Mouse (Mus musculus) liver, adult 2 months (tissue): ENCODE results near the gene Prkcz. TPM values are rescaled to one million over a fixed set of nuclear protein-coding genes. Genes with fewer than 3 reads are reported as not detected.

Experiments used
- DNase-seq: peaks from one replicate; pipeline ENCODE4 v3.0.0-alpha.2; 2011; ENCODE audit warnings: low read depth, low spot score; ENCODE audit errors: extremely low read depth
- H3K27ac ChIP-seq: fragments of 200-500 bp; replicated peaks from 2 replicates; pipeline ENCODE4 v1.5.1; 2012; ENCODE audit warnings: low read depth, mild to moderate bottlenecking, control low read depth, inconsistent platforms, low read length; ENCODE audit not compliant: insufficient read depth
- H3K27me3 ChIP-seq: fragments of 200-500 bp; 2 replicates; pipeline ENCODE4 v1.6.1; 2012; ENCODE audit warnings: mild to moderate bottlenecking, moderate library complexity, low read length, inconsistent platforms; ENCODE audit not compliant: control insufficient read depth, insufficient read depth
- H3K36me3 ChIP-seq: fragments of 200-500 bp; 2 replicates; pipeline ENCODE4 v1.6.1; 2012; ENCODE audit warnings: low read length, inconsistent platforms; ENCODE audit not compliant: control insufficient read depth, insufficient read depth
- H3K4me1 ChIP-seq: fragments of 200-500 bp; 2 replicates; pipeline ENCODE4 v1.6.1; 2011; ENCODE audit warnings: low read length; ENCODE audit not compliant: control insufficient read depth, insufficient read depth
- H3K4me3 ChIP-seq: fragments of 200-500 bp; 2 replicates; pipeline ENCODE4 v1.5.1; 2011; ENCODE audit warnings: low read depth, mild to moderate bottlenecking, control low read depth, low read length, moderate library complexity; ENCODE audit not compliant: insufficient read depth
- H3K79me2 ChIP-seq: fragments of 200-500 bp; 2 replicates; pipeline ENCODE4 v1.6.1; 2012; ENCODE audit warnings: inconsistent platforms, mild to moderate bottlenecking, low read length, moderate library complexity; ENCODE audit not compliant: control insufficient read depth, insufficient read depth
- H3K9ac ChIP-seq: fragments of 200-500 bp; 2 replicates; pipeline ENCODE4 v1.6.1; 2012; ENCODE audit warnings: low read depth, mild to moderate bottlenecking, control low read depth, inconsistent platforms, low read length
- CTCF ChIP-seq: fragments of 200-500 bp; IDR thresholded peaks from 2 replicates; pipeline ENCODE4 v1.5.1; 2011; ENCODE audit warnings: low read depth, low read length, control low read depth
- POLR2A ChIP-seq: fragments of 200-500 bp; IDR thresholded peaks from 2 replicates; pipeline ENCODE4 v1.6.1; 2011; ENCODE audit warnings: low read length, control low read depth; ENCODE audit not compliant: insufficient read depth; ENCODE audit errors: extremely low read depth
- WGBS: fragments of 180-500 bp; shearing (Covaris S2); methylation state at CpG from one replicate; pipeline ENCODE4 v1.1.7; 2018; 5-methylcytosine and 5-hydroxymethylcytosine counted together
- polyA plus RNA-seq: library from polyadenylated mRNA; depleted of rRNA; stranded (reverse); fragments of >200 nt; gene quantifications from 2 replicates; pipeline ENCODE4 v1.2.3, GENCODE M21; 2012
- total RNA-seq: library from RNA; depleted of rRNA; stranded (reverse); fragments of >200 nt; gene quantifications from 2 replicates; pipeline ENCODE4 v1.2.3, GENCODE M21; 2014

Gene Prkcz
- total and polyA plus RNA-seq, 2 experiments, result 11.4 to 18.3 TPM

DNA sequence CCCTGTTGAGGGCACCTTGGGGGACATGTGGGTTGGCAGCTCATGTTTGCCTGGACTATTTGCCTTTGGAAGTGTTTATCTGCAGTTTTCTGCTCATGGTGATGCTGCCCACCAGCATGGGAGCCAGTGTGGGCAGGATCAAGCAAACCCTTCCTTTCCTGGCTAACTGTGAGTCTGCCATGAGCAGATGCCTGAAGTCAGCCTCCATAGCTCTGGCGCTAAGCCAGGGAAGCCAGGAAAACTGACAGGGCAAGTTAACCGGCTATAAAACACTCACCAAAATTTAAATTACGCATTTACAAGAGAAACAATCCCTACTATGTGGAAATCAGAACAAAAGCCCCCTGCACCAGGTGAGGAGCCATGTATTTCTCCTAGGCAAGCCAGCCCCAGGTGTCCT lies 86.3 kb downstream of the Prkcz start:
- DNase-seq, result no peak
- Histone ChIP-seq H3K27ac (no peak overlapping the region), H3K4me1 (no peaks in the 10 kb centered on the region), H3K9ac (no peak overlapping the region), H3K27me3 (no peaks in the 10 kb centered on the region), H3K4me3 (no peak overlapping the region), H3K36me3 (peaks cover 2% of the 10 kb centered on the region; the same call in 1 of the 2 replicates), H3K79me2 (no peaks in the 10 kb centered on the region)
- 82% methylated on average over 3 of the region's 3 CpGs for WGBS
- TF ChIP-seq CTCF (no peak), POLR2A (no peak)

DNA sequence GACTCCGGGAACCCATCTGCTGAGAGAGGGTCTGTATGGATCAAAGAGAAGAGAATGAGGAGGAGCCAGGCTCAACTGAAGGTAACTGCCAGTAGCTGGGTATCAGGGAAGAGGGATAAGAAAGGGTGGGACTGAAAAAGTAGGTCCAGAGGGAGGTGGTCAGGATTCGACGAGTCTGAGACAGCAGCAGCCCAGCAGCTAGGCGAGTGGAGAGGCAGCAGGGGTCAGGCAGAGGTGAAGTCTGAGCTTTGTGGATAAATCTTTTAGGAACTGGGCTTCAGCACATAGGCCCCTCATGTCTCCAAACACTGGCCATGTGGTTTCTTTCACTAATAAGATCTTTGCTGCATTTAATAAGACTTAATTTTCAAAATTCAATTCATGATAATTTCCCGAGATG lies 86.7 kb downstream of the Prkcz start:
- Histone ChIP-seq H3K4me1 (no peaks in the 10 kb centered on the region), H3K27me3 (no peaks in the 10 kb centered on the region), H3K27ac (no peak overlapping the region), H3K36me3 (peaks cover 2% of the 10 kb centered on the region; the same call in 1 of the 2 replicates), H3K4me3 (no peak overlapping the region), H3K79me2 (no peaks in the 10 kb centered on the region), H3K9ac (no peak overlapping the region)
- TF ChIP-seq CTCF (no peak), POLR2A (no peak)
- 69% methylated on average over 5 of the region's 5 CpGs for WGBS
- no peak for DNase-seq

DNA sequence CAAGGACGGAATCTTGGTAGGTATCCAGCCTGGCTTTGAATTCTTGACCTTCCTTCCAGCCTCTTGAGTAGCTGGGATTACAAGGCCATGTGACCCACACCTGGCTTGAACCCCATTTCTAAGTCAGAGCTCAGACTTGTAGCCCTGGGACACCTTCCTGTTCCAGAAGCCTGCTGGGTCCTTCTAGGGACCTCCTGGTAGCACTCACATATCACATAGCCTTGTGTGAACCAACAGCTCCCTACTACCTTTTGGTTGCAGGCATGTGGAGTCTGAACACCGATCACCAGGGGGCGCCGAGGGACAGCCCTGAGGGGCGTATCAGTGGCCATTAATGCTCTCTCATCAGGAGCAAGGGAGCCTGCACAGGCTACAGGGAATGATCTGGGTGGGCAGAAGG lies 92.8 kb downstream of the Prkcz start:
- Histone ChIP-seq H3K36me3 (peaks cover 2% of the 10 kb centered on the region; the same call in 1 of the 2 replicates), H3K9ac (no peak overlapping the region), H3K27ac (no peak overlapping the region), H3K4me3 (no peak overlapping the region), H3K79me2 (no peaks in the 10 kb centered on the region), H3K27me3 (no peaks in the 10 kb centered on the region), H3K4me1 (0 out of 2 replicates have a peak, but pooled peaks cover 1% of the 10 kb centered on the region)
- 42% methylated on average over 5 of the region's 5 CpGs for WGBS
- TF ChIP-seq CTCF (peak; percentile 75), POLR2A (no peak)
- DNase-seq, result no peak

DNA sequence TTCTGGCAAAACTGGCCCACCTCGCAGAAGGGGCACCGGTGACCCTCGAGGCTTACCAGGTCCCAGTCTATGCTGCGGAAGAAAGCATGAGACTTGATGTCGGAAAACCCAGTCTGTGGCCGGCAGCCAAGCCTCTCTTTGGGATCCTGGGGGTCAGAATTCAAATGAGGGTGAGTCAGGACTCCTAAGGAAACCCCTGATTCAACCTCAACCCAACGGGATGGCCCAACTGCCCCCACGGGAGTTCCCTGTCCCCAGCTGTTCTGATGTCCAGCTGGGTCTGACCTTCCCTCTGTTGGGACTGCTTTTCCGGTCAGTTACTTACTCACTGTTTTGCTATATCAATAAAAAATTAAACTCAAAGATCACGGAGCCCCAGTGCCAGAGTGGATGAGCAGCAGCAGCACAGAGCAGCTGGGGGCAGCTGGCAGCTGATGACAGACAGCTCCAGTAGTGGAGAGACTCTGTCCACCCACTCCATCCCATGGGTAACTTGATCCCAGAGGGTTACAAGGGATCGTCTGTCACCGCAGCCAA lies 93.5 kb downstream of the Prkcz start:
- H3K79me2 ChIP-seq, result no peaks in the 10 kb centered on the region
- H3K4me1 ChIP-seq, result 0 out of 2 replicates have a peak, but pooled peaks cover 1% of the 10 kb centered on the region
- peaks cover 2% of the 10 kb centered on the region; the same call in 1 of the 2 replicates for H3K36me3 ChIP-seq
- no peak for DNase-seq
- WGBS, result 79% methylated on average over 12 of the region's 12 CpGs
- no peak overlapping the region for H3K4me3 ChIP-seq
- no peak overlapping the region for H3K27ac ChIP-seq
- H3K9ac ChIP-seq, result no peak overlapping the region
- H3K27me3 ChIP-seq, result no peaks in the 10 kb centered on the region
- TF ChIP-seq CTCF (no peak), POLR2A (no peak)

DNA sequence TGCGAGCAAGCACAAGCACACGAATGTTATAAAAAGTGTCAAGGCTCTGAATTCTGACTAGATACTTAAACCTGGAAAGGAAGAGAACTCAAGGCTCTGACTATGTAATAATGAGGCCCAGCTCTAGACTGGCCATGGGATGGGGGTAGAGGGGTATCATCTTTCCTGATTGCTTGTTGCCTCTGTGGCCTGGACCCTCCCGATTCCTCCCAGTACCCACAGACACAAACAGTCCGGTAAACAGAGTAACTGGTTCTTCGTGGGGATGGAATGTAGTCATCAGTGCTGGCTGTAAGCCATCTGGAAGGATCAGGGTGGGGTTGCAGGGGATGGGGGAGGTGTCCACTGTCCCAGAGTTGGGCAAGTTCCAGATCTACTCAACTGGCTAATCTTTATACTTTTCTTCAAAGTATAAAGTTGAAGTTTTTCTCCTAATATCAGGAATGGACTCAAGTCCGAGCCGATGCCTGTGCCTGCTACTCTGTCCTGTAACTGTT lies 94.1 kb downstream of the Prkcz start:
- H3K9ac ChIP-seq, result no peak overlapping the region
- DNase-seq, result no peak
- no peaks in the 10 kb centered on the region for H3K27me3 ChIP-seq
- H3K36me3 ChIP-seq, result peaks cover 2% of the 10 kb centered on the region; the same call in 1 of the 2 replicates
- no peak overlapping the region for H3K4me3 ChIP-seq
- no peak overlapping the region for H3K27ac ChIP-seq
- no peak for TF ChIP-seq POLR2A
- no peaks in the 10 kb centered on the region for H3K79me2 ChIP-seq
- H3K4me1 ChIP-seq, result 0 out of 2 replicates have a peak, but pooled peaks cover 1% of the 10 kb centered on the region
- 71% methylated on average over 7 of the region's 7 CpGs for WGBS
